Mouse (Mus musculus): ENCODE results near the gene Nrxn3. TPM values are rescaled to one million over a fixed set of nuclear protein-coding genes. Genes with fewer than 3 reads are reported as not detected.

Nrxn3 gene
- polyA plus RNA-seq, 1 experiment from 2014 or later, result 3.5 TPM

- DNase-seq (ENCODE audit: low spot score) (no peak), ATAC-seq (replicated peaks; ENCODE audit: insufficient number of reproducible peaks, low FRiP score, low TSS enrichment, low read depth) (no peak)
- no peaks in the 10 kb centered on the region for H3K36me3 ChIP-seq (replicated peaks; ENCODE audit: control insufficient read depth, insufficient read depth, low read depth, low read length)
- WGBS, result 71% methylated on average over 3 of the region's 3 CpGs
- no peak overlapping the region for H3K9ac ChIP-seq (replicated peaks; ENCODE audit: low read length)
- no peaks in the 10 kb centered on the region for H3K4me1 ChIP-seq (ENCODE audit: control insufficient read depth, insufficient read depth, low read length)
- no peak overlapping the region for H3K27ac ChIP-seq (replicated peaks; ENCODE audit: low read depth, low read length)
- H3K9me3 ChIP-seq (replicated peaks; ENCODE audit: control insufficient read depth, low read length), result no peaks in the 10 kb centered on the region
- no peak overlapping the region for H3K4me3 ChIP-seq (ENCODE audit: low read depth, low read length)
- H3K4me2 ChIP-seq (ENCODE audit: low read depth, low read length), result no peak overlapping the region
- H3K27me3 ChIP-seq (ENCODE audit: control insufficient read depth, insufficient read depth, low read length), result no peaks in the 10 kb centered on the region
Measured at GRCm38 (mm10) chr12:89258879-89259278, 536.2 kb downstream of the Nrxn3 start.

- no peaks in the 10 kb centered on the region for H3K27me3 ChIP-seq (ENCODE audit: control insufficient read depth, insufficient read depth, low read length)
- ATAC-seq (replicated peaks; ENCODE audit: insufficient number of reproducible peaks, low FRiP score, low TSS enrichment, low read depth), result no peak
- WGBS, result 85% methylated on average over 24 of the region's 24 CpGs
- H3K4me3 ChIP-seq (ENCODE audit: low read depth, low read length), result no peak overlapping the region
- no peak overlapping the region for H3K27ac ChIP-seq (replicated peaks; ENCODE audit: low read depth, low read length)
- H3K4me2 ChIP-seq (ENCODE audit: low read depth, low read length), result no peak overlapping the region
- H3K9ac ChIP-seq (replicated peaks; ENCODE audit: low read length), result no peak overlapping the region
- no peak for DNase-seq (ENCODE audit: low spot score)
- no peaks in the 10 kb centered on the region for H3K4me1 ChIP-seq (ENCODE audit: control insufficient read depth, insufficient read depth, low read length)
- H3K9me3 ChIP-seq (replicated peaks; ENCODE audit: control insufficient read depth, low read length), result no peaks in the 10 kb centered on the region
- H3K36me3 ChIP-seq (replicated peaks; ENCODE audit: control insufficient read depth, insufficient read depth, low read depth, low read length), result no peaks in the 10 kb centered on the region
Measured at GRCm38 (mm10) chr12:89260076-89260475, 537.4 kb downstream of the Nrxn3 start.

DNA sequence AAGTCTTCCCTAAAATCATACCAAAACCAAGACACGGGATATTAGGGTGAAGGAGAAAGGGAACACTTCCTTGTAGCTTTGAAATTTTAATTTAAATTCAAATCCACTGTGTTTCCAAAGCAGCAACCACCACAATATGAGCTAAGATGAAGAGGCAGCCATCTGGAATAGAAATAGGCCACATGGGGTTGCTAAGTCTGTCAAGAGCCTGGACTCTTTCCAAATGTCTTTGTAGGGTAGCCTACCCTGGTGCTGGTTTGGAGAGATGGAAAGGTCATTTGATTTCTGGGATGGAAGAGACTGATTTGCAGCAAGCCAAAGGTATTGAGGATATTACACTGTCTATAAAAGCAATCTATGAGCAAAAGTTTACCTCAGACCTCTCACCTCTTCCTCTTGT, 539.6 kb downstream of the Nrxn3 start:
- Histone ChIP-seq H3K36me3 (replicated peaks; ENCODE audit: control insufficient read depth, insufficient read depth, low read depth, low read length) (no peaks in the 10 kb centered on the region), H3K4me3 (ENCODE audit: low read depth, low read length) (no peak overlapping the region), H3K9ac (replicated peaks; ENCODE audit: low read length) (no peak overlapping the region), H3K9me3 (replicated peaks; ENCODE audit: control insufficient read depth, low read length) (no peaks in the 10 kb centered on the region), H3K4me2 (ENCODE audit: low read depth, low read length) (no peak overlapping the region), H3K27ac (replicated peaks; ENCODE audit: low read depth, low read length) (no peak overlapping the region), H3K4me1 (ENCODE audit: control insufficient read depth, insufficient read depth, low read length) (no peaks in the 10 kb centered on the region), H3K27me3 (ENCODE audit: control insufficient read depth, insufficient read depth, low read length) (no peaks in the 10 kb centered on the region)
- DNase-seq (ENCODE audit: low spot score) (no peak), ATAC-seq (replicated peaks; ENCODE audit: insufficient number of reproducible peaks, low FRiP score, low TSS enrichment, low read depth) (no peak)
- WGBS, result 88% methylated on average over 1 of the region's 1 CpGs

DNA sequence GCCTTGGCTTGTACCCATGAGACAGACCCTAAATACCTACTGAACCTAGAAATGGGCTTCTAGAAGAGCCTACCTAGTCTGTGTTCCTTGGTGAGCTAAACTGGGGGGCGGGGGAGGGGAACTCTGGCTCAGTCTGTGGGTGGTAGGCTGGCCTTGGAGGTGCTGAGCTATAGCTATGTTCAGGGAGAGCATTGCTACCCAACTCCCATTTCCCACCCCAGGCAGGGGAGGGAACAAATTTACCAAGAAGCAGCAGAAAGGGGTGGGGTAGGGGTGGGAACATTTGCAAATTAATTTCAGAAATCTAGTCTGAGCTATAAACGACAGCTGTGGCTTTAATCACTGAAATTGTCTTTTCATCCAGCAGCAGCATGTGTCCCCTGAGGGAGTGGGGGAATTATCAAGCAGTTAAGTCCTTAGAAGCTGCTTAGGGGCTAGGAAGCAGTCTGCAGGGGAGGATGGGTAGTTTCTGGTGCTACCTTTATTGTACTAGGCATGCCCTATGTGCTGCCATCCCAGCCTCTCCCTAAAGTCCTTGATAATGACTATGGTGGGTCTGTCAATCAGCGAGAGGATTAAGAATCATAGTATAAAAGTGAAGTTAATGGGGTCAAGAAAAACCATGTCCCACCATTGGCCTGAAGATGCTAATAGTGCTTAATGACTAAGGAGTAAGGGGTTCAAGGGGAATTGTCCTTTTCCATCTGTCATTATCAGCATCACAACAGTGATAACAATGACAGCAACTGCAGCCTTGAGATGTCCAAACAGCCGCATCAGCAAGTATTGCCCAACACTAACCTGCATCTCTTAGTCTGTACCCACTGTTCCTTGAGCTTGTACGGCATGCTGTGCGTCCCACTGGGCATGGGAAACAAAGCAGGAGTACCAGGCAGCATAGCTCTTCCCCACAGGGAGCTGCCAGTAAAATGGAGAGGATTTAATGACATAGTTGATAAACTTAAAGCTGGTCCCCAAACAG, 560.0 kb downstream of the Nrxn3 start:
- no peak overlapping the region for H3K4me2 ChIP-seq (ENCODE audit: low read depth, low read length)
- ATAC-seq (replicated peaks; ENCODE audit: insufficient number of reproducible peaks, low FRiP score, low TSS enrichment, low read depth) (no peak), DNase-seq (ENCODE audit: low spot score) (no peak)
- no peak overlapping the region for H3K27ac ChIP-seq (replicated peaks; ENCODE audit: low read depth, low read length)
- no peaks in the 10 kb centered on the region for H3K36me3 ChIP-seq (replicated peaks; ENCODE audit: control insufficient read depth, insufficient read depth, low read depth, low read length)
- no peaks in the 10 kb centered on the region for H3K4me1 ChIP-seq (ENCODE audit: control insufficient read depth, insufficient read depth, low read length)
- 62% methylated on average over 6 of the region's 6 CpGs for WGBS
- no peaks in the 10 kb centered on the region for H3K27me3 ChIP-seq (ENCODE audit: control insufficient read depth, insufficient read depth, low read length)
- H3K4me3 ChIP-seq (ENCODE audit: low read depth, low read length), result no peak overlapping the region
- no peaks in the 10 kb centered on the region for H3K9me3 ChIP-seq (replicated peaks; ENCODE audit: control insufficient read depth, low read length)
- no peak overlapping the region for H3K9ac ChIP-seq (replicated peaks; ENCODE audit: low read length)

DNA sequence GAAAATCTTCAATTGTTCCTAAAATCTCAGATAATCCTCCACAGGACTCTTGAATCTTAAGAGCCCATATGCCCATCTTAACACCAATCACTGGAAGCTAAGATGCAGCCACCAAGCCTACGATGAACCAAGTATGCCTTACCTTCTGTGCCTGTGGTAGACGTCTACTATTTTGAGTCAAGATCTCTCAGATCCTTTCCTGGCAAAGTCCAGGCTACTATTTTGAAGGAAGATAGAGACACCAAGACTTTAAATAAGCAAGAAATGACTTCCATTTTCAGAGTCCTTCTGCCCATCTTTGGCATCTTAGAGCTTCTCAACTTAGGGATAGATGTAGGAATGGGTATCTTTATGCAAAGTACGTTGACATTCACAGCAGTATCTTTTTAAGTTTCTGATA, 561.7 kb downstream of the Nrxn3 start:
- Histone ChIP-seq H3K9ac (replicated peaks; ENCODE audit: low read length) (no peak overlapping the region), H3K36me3 (replicated peaks; ENCODE audit: control insufficient read depth, insufficient read depth, low read depth, low read length) (no peaks in the 10 kb centered on the region), H3K9me3 (replicated peaks; ENCODE audit: control insufficient read depth, low read length) (no peaks in the 10 kb centered on the region), H3K27ac (replicated peaks; ENCODE audit: low read depth, low read length) (no peak overlapping the region), H3K4me3 (ENCODE audit: low read depth, low read length) (no peak overlapping the region), H3K27me3 (ENCODE audit: control insufficient read depth, insufficient read depth, low read length) (no peaks in the 10 kb centered on the region), H3K4me2 (ENCODE audit: low read depth, low read length) (no peak overlapping the region), H3K4me1 (ENCODE audit: control insufficient read depth, insufficient read depth, low read length) (no peaks in the 10 kb centered on the region)
- ATAC-seq (replicated peaks; ENCODE audit: insufficient number of reproducible peaks, low FRiP score, low TSS enrichment, low read depth), result no peak
- 88% methylated on average over 3 of the region's 3 CpGs for WGBS
- DNase-seq (ENCODE audit: low spot score), result no peak

DNA sequence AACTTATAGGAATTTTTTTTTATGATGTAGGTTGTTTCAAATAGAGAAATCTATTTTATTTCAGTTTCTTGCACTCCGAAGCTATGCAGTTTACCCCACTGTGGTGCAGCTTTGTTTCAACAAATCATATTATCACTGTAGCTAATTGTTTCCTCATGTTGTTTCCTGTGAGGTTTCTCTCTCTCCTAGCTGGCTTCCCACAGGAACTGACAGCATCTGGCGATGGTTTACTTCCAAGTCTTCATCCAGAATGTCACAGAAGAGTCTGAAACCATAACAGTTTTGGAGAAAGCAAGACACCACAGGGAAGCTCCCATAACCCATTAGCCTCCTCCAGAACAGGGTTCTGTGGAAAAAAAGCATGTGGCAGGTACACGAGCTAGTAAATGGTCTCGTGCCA, 564.4 kb downstream of the Nrxn3 start:
- ATAC-seq (replicated peaks; ENCODE audit: insufficient number of reproducible peaks, low FRiP score, low TSS enrichment, low read depth), result no peak
- Histone ChIP-seq H3K36me3 (replicated peaks; ENCODE audit: control insufficient read depth, insufficient read depth, low read depth, low read length) (no peaks in the 10 kb centered on the region), H3K9me3 (replicated peaks; ENCODE audit: control insufficient read depth, low read length) (no peaks in the 10 kb centered on the region), H3K4me2 (ENCODE audit: low read depth, low read length) (no peak overlapping the region), H3K27me3 (ENCODE audit: control insufficient read depth, insufficient read depth, low read length) (no peaks in the 10 kb centered on the region), H3K9ac (replicated peaks; ENCODE audit: low read length) (no peak overlapping the region), H3K4me1 (ENCODE audit: control insufficient read depth, insufficient read depth, low read length) (no peaks in the 10 kb centered on the region), H3K27ac (replicated peaks; ENCODE audit: low read depth, low read length) (no peak overlapping the region), H3K4me3 (ENCODE audit: low read depth, low read length) (no peak overlapping the region)
- DNase-seq (ENCODE audit: low spot score), result peak; percentile 77
- 19% methylated on average over 4 of the region's 4 CpGs for WGBS

DNA sequence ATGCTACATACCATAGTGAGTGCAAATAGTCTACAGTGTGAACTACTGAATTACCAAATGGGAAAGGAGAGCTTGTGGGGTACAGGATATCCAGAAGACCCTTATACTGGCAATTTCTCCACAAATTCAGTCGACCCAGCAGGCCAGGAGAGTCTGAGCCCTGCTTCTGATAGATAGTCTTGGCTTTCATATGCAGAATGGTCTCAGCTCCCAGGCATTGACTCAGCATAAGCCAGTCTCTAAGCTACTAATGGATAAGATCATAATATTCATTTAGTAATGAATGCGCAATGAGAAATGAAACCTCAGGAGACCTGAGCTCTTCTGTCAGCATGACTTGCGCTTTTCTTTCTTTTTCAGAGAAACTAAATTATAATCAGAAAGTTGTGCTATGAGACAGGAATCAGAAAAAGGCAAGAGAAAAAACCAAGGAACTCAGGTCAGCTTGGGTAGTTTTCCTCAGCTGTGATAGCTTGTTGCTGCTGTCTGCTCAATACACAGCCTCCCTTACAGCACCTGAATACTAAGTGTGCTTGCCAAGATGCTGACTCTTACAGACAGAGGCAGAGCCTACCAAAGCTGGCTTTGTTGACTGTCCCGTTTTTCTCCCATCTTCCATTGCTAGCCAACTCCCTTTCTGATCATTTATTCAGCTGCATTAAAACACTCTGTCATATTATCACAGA, 567.1 kb downstream of the Nrxn3 start:
- Histone ChIP-seq H3K36me3 (replicated peaks; ENCODE audit: control insufficient read depth, insufficient read depth, low read depth, low read length) (no peaks in the 10 kb centered on the region), H3K9me3 (replicated peaks; ENCODE audit: control insufficient read depth, low read length) (no peaks in the 10 kb centered on the region), H3K4me2 (ENCODE audit: low read depth, low read length) (no peak overlapping the region), H3K4me1 (ENCODE audit: control insufficient read depth, insufficient read depth, low read length) (no peaks in the 10 kb centered on the region), H3K4me3 (ENCODE audit: low read depth, low read length) (no peak overlapping the region), H3K27me3 (ENCODE audit: control insufficient read depth, insufficient read depth, low read length) (no peaks in the 10 kb centered on the region), H3K27ac (replicated peaks; ENCODE audit: low read depth, low read length) (no peak overlapping the region), H3K9ac (replicated peaks; ENCODE audit: low read length) (no peak overlapping the region)
- WGBS, result 67% methylated on average over 4 of the region's 4 CpGs
- no peak for ATAC-seq (replicated peaks; ENCODE audit: insufficient number of reproducible peaks, low FRiP score, low TSS enrichment, low read depth)
- no peak for DNase-seq (ENCODE audit: low spot score)
